Mouse (Mus musculus) layer of hippocampus, adult 2 months (tissue): ENCODE measurements around the gene Hoxb9. TPM values are rescaled to one million over a fixed set of nuclear protein-coding genes. Genes with fewer than 3 reads are reported as not detected.

ENCODE experiments used
- DNase-seq, 2 experiments: peaks; one replicate each; pipeline ENCODE4 v3.0.0; 2022; ENCODE audit warnings: low spot score in 2 of 2
- H3K27ac ChIP-seq: fragments of 200-600 bp; 2 replicates; pipeline ENCODE4 v1.8.1; 2022
- H3K4me3 ChIP-seq: fragments of 200-600 bp; 2 replicates; pipeline ENCODE4 v1.8.1; 2022; ENCODE audit warnings: mild to moderate bottlenecking
- CTCF ChIP-seq: fragments of 200-600 bp; conservative IDR thresholded peaks from 2 replicates; pipeline ENCODE4 v1.8.1; 2022; ENCODE audit warnings: antibody characterized with exemption, mild to moderate bottlenecking, moderate library complexity
- total RNA-seq, 2 experiments: library from RNA; stranded (reverse); gene quantifications; 2 replicates each; pipeline ENCODE4 v1.2.3; 2021

Gene Hoxb9
- total RNA-seq, 2 experiments from 2014 or later = not detected

- DNase-seq = peak; percentile 55 to 69
- H3K27ac ChIP-seq = no peak overlapping the region
- TF ChIP-seq CTCF = no peak
- H3K4me3 ChIP-seq = no peak overlapping the region
Observed at GRCm38 (mm10) chr11:96301837-96302236, 30.6 kb downstream of the Hoxb9 start.

GRCm38 (mm10) chr11:96302381-96303150, 31.3 kb downstream of the Hoxb9 start:
- H3K4me3 ChIP-seq = no peak overlapping the region
- no peak for TF ChIP-seq CTCF
- DNase-seq = no peak
- H3K27ac ChIP-seq = no peak overlapping the region

GRCm38 (mm10) chr11:96303151-96304099, 32.2 kb downstream of the Hoxb9 start, which contains the start of gene Hoxb5:
Gene Hoxb5 (plus strand): TSS chr11:96303336.
- H3K4me3 ChIP-seq = no peak within 1 kb of the TSS
- peak; percentile 71 for TF ChIP-seq CTCF
- H3K27ac ChIP-seq = no peak within 1 kb of the TSS
- DNase-seq = peak in 1 of 2 experiments; percentile 30

- no peak for TF ChIP-seq CTCF
- Histone ChIP-seq H3K4me3 (no peak overlapping the region), H3K27ac (no peak overlapping the region)
- DNase-seq = no peak
Observed at GRCm38 (mm10) chr11:96304381-96305195, 33.3 kb downstream of the Hoxb9 start.

GRCm38 (mm10) chr11:96305505-96306182, 34.4 kb downstream of the Hoxb9 start:
- DNase-seq = no peak
- Histone ChIP-seq H3K27ac (no peak overlapping the region), H3K4me3 (no peak overlapping the region)
- no peak for TF ChIP-seq CTCF

GRCm38 (mm10) chr11:96306183-96306907, 35.1 kb downstream of the Hoxb9 start:
- DNase-seq = no peak
- H3K4me3 ChIP-seq = no peak overlapping the region
- TF ChIP-seq CTCF = no peak
- no peak overlapping the region for H3K27ac ChIP-seq

- no peak for TF ChIP-seq CTCF
Observed at GRCm38 (mm10) chr11:96306908-96307269, 35.6 kb downstream of the Hoxb9 start.

GRCm38 (mm10) chr11:96308763-96309162, 37.5 kb downstream of the Hoxb9 start:
- Histone ChIP-seq H3K4me3 (no peak overlapping the region), H3K27ac (no peak overlapping the region)
- no peak for DNase-seq
- TF ChIP-seq CTCF = no peak

More at GRCm38 (mm10) chr11:96306908-96307269, 35.6 kb downstream of the Hoxb9 start:
- no peak overlapping the region for H3K27ac ChIP-seq
- H3K4me3 ChIP-seq = no peak overlapping the region
- DNase-seq = no peak

GRCm38 (mm10) chr11:96309288-96309687, 38.0 kb downstream of the Hoxb9 start:
- no peak for TF ChIP-seq CTCF
- no peak for DNase-seq
- no peak overlapping the region for H3K27ac ChIP-seq
- H3K4me3 ChIP-seq = no peak overlapping the region

GRCm38 (mm10) chr11:96310183-96310938, 39.1 kb downstream of the Hoxb9 start:
- no peak overlapping the region for H3K27ac ChIP-seq
- no peak for TF ChIP-seq CTCF
- H3K4me3 ChIP-seq = no peak overlapping the region
- DNase-seq = no peak

- no peak for TF ChIP-seq CTCF
- no peak overlapping the region for H3K27ac ChIP-seq
- no peak overlapping the region for H3K4me3 ChIP-seq
- no peak for DNase-seq
Observed at GRCm38 (mm10) chr11:96311097-96311496, 39.8 kb downstream of the Hoxb9 start.
